Mouse (Mus musculus) heart, postnatal 4 days (tissue): Measurements from ENCODE around the gene Olfr862. TPM values are rescaled to one million over a fixed set of nuclear protein-coding genes. Genes with fewer than 3 reads are reported as not detected.

Experiments used
- DNase-seq: peaks from one replicate; pipeline ENCODE4 v3.0.0; 2021
- total RNA-seq, 2 experiments: library from RNA; stranded (reverse); gene quantifications; 2 replicates each; pipeline ENCODE4 v1.2.3; 2021

Olfr862 gene
- total RNA-seq = not detected

- no peak for DNase-seq
These were observed at the start of gene Olfr862 for GRCm38 (mm10) chr9:19887904-19888303. Gene Olfr862, minus strand, starts transcription at chr9:19888004.

- no peak for DNase-seq
These were observed 28.8 kb upstream of the Olfr862 start, which contains the start of gene Olfr77 for GRCm38 (mm10) chr9:19916565-19916964. Gene Olfr77, plus strand, starts transcription at chr9:19916865.

DNA sequence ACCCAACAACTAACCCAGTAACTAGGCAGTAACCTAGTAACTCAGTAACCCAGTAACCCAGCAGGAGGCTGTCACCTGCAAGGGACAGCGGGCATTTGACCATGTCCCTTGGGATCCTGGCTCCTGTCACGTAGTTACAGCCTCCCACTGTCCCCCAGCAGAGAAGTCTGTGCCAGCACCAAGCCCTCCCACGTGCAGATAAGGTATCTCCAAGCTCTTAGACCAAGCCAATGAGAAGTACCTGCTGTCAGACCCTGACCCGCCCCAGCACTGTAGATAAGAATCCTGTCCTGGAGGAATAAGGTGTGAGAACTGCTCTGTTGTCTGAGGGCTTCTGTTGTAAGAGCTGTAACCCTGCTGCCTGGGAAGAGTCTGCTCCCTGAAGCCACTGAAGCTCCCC, 23.4 kb upstream of the Olfr862 start:
- DNase-seq = no peak

DNA sequence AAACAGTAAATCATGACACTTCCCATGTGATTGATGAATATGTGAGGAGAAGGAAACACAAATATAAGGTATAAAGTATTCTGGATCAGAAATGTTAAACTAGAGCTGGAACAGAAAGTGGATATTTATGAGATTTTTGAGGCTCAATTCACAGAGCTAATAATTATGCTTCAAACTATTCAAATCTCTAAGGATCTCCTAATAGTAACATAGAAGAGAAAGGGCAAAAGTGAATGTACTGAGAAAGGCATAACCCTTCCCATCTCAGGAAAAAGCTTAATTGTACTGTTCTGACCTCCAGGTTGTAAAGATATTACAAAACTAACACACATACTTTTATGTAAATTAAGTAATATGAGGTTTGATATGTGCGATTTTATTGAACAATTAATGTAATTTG, 38.2 kb downstream of the Olfr862 start, which contains the start of gene Olfr860:
Gene Olfr860 (minus strand): TSS at position 101 of the 400 bp plus-strand sequence.
- no peak for DNase-seq

Other genes starting within 250 kb of the Olfr862 start
- not detected for gene Olfr857, start 178.6 kb downstream of the Olfr862 start, total RNA-seq
- gene Olfr58, start 107.7 kb downstream of the Olfr862 start, total RNA-seq = not detected
- not detected for gene Olfr859, start 83.1 kb downstream of the Olfr862 start, total RNA-seq
- not detected for gene Olfr860, start 38.3 kb downstream of the Olfr862 start, total RNA-seq
- not detected for gene Olfr77, start 28.9 kb upstream of the Olfr862 start, total RNA-seq
- not detected for gene Olfr866, start 140.0 kb upstream of the Olfr862 start, total RNA-seq
- gene Olfr867, start 169.6 kb upstream of the Olfr862 start, total RNA-seq = not detected
- gene Olfr868, start 210.6 kb upstream of the Olfr862 start, total RNA-seq = not detected
- gene Olfr869, start 241.0 kb upstream of the Olfr862 start, total RNA-seq = not detected